Mouse (Mus musculus): ENCODE measurements at regions not wholly inside any gene's neighbourhood (a gene's known extent, or its start where the extent isn't known, plus 50 kb on each side); places are given as distances from the start of the nearest gene placed in this dataset.

GRCm38 (mm10) chr13:57236211-57236610, 340.4 kb upstream of the Trpc7 start:
- Histone ChIP-seq H3K27me3 (replicated peaks; ENCODE audit: control insufficient read depth, insufficient read depth, low read length) (no peaks in the 10 kb centered on the region), H3K9me3 (ENCODE audit: control insufficient read depth, low read length) (no peaks in the 10 kb centered on the region), H3K4me3 (replicated peaks; ENCODE audit: low read length) (no peak overlapping the region), H3K4me2 (ENCODE audit: low read length) (no peak overlapping the region), H3K36me3 (ENCODE audit: control insufficient read depth, insufficient read depth) (no peaks in the 10 kb centered on the region), H3K27ac (ENCODE audit: low read length) (no peak overlapping the region), H3K9ac (replicated peaks; ENCODE audit: low read depth, low read length) (no peak overlapping the region), H3K4me1 (replicated peaks; ENCODE audit: control insufficient read depth, insufficient read depth, low read length) (peaks cover 8% of the 10 kb centered on the region)
- 79% methylated on average over 5 of the region's 5 CpGs for WGBS
- no peak for ATAC-seq

GRCm38 (mm10) chr13:57232906-57233305, 337.1 kb upstream of the Trpc7 start:
- Histone ChIP-seq H3K9ac (replicated peaks; ENCODE audit: low read depth, low read length) (no peak overlapping the region), H3K4me2 (ENCODE audit: low read length) (no peak overlapping the region), H3K36me3 (ENCODE audit: control insufficient read depth, insufficient read depth) (no peaks in the 10 kb centered on the region), H3K27ac (ENCODE audit: low read length) (no peak overlapping the region), H3K9me3 (ENCODE audit: control insufficient read depth, low read length) (no peaks in the 10 kb centered on the region), H3K4me3 (replicated peaks; ENCODE audit: low read length) (no peak overlapping the region), H3K27me3 (replicated peaks; ENCODE audit: control insufficient read depth, insufficient read depth, low read length) (no peaks in the 10 kb centered on the region), H3K4me1 (replicated peaks; ENCODE audit: control insufficient read depth, insufficient read depth, low read length) (peaks cover 8% of the 10 kb centered on the region)
- WGBS, result 86% methylated on average over 5 of the region's 5 CpGs
- no peak for ATAC-seq

GRCm38 (mm10) chr13:57231666-57232065, 335.9 kb upstream of the Trpc7 start:
- Histone ChIP-seq H3K4me3 (replicated peaks; ENCODE audit: low read length) (no peak overlapping the region), H3K9me3 (ENCODE audit: control insufficient read depth, low read length) (no peaks in the 10 kb centered on the region), H3K4me2 (ENCODE audit: low read length) (no peak overlapping the region), H3K4me1 (replicated peaks; ENCODE audit: control insufficient read depth, insufficient read depth, low read length) (peaks cover 4% of the 10 kb centered on the region), H3K36me3 (ENCODE audit: control insufficient read depth, insufficient read depth) (no peaks in the 10 kb centered on the region), H3K27me3 (replicated peaks; ENCODE audit: control insufficient read depth, insufficient read depth, low read length) (no peaks in the 10 kb centered on the region), H3K9ac (replicated peaks; ENCODE audit: low read depth, low read length) (no peak overlapping the region), H3K27ac (ENCODE audit: low read length) (no peak overlapping the region)
- 62% methylated on average over 3 of the region's 3 CpGs for whole genome bisulfite sequencing
- ATAC-seq, result no peak

- Histone ChIP-seq H3K4me3 (replicated peaks; ENCODE audit: low read length) (no peak overlapping the region), H3K9ac (replicated peaks; ENCODE audit: low read depth, low read length) (no peak overlapping the region), H3K27me3 (replicated peaks; ENCODE audit: control insufficient read depth, insufficient read depth, low read length) (no peaks in the 10 kb centered on the region), H3K9me3 (ENCODE audit: control insufficient read depth, low read length) (no peaks in the 10 kb centered on the region), H3K27ac (ENCODE audit: low read length) (no peak overlapping the region), H3K4me2 (ENCODE audit: low read length) (no peak overlapping the region), H3K36me3 (ENCODE audit: control insufficient read depth, insufficient read depth) (no peaks in the 10 kb centered on the region), H3K4me1 (replicated peaks; ENCODE audit: control insufficient read depth, insufficient read depth, low read length) (no peaks in the 10 kb centered on the region)
- no peak for ATAC-seq
- WGBS, result 56% methylated on average over 4 of the region's 4 CpGs
These were observed 334.5 kb upstream of the Trpc7 start for GRCm38 (mm10) chr13:57230253-57230652.

DNA sequence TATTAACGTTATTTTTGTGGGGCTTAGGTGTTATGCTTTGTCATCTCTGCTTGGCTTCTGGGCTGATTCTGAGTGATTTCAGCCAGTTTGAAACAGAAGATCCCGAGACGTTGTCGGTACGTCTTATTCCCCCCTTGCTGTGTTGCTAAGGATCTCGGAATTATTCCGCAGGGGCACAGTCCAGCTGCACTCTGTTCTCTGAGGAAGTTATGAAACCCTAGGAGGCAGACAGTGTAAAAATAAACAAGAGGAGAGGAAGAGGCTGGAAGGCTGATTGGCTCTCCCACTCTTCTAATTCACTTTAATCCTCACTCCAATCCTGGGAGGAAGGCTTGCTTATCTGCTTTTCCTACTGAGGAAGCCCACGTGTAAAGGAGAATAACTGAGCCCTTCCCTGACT, 325.3 kb upstream of the Trpc7 start:
- WGBS, result 72% methylated on average over 8 of the region's 8 CpGs
- Histone ChIP-seq H3K9me3 (ENCODE audit: control insufficient read depth, low read length) (no peaks in the 10 kb centered on the region), H3K4me1 (replicated peaks; ENCODE audit: control insufficient read depth, insufficient read depth, low read length) (peaks cover 5% of the 10 kb centered on the region; the same call in 1 of the 2 replicates), H3K4me3 (replicated peaks; ENCODE audit: low read length) (no peak overlapping the region), H3K9ac (replicated peaks; ENCODE audit: low read depth, low read length) (no peak overlapping the region), H3K36me3 (ENCODE audit: control insufficient read depth, insufficient read depth) (no peaks in the 10 kb centered on the region), H3K27me3 (replicated peaks; ENCODE audit: control insufficient read depth, insufficient read depth, low read length) (no peaks in the 10 kb centered on the region), H3K4me2 (ENCODE audit: low read length) (no peak overlapping the region), H3K27ac (ENCODE audit: low read length) (no peak overlapping the region)
- ATAC-seq, result no peak

- Histone ChIP-seq H3K4me3 (replicated peaks; ENCODE audit: low read length) (no peak overlapping the region), H3K4me1 (replicated peaks; ENCODE audit: control insufficient read depth, insufficient read depth, low read length) (peaks cover 5% of the 10 kb centered on the region; the same call in 1 of the 2 replicates), H3K4me2 (ENCODE audit: low read length) (no peak overlapping the region), H3K27me3 (replicated peaks; ENCODE audit: control insufficient read depth, insufficient read depth, low read length) (no peaks in the 10 kb centered on the region), H3K9me3 (ENCODE audit: control insufficient read depth, low read length) (no peaks in the 10 kb centered on the region), H3K36me3 (ENCODE audit: control insufficient read depth, insufficient read depth) (no peaks in the 10 kb centered on the region), H3K27ac (ENCODE audit: low read length) (no peak overlapping the region), H3K9ac (replicated peaks; ENCODE audit: low read depth, low read length) (no peak overlapping the region)
- 12% methylated on average over 7 of the region's 7 CpGs for WGBS
- no peak for ATAC-seq
These were observed 320.4 kb upstream of the Trpc7 start for GRCm38 (mm10) chr13:57216161-57216560.

GRCm38 (mm10) chr13:57212251-57212650, 316.5 kb upstream of the Trpc7 start:
- H3K4me2 ChIP-seq (ENCODE audit: low read length), result no peak overlapping the region
- H3K36me3 ChIP-seq (ENCODE audit: control insufficient read depth, insufficient read depth), result no peaks in the 10 kb centered on the region
- no peak overlapping the region for H3K27ac ChIP-seq (ENCODE audit: low read length)
- 71% methylated on average over 1 of the region's 1 CpGs for WGBS
- no peaks in the 10 kb centered on the region for H3K27me3 ChIP-seq (replicated peaks; ENCODE audit: control insufficient read depth, insufficient read depth, low read length)
- no peak for ATAC-seq
- no peak overlapping the region for H3K9ac ChIP-seq (replicated peaks; ENCODE audit: low read depth, low read length)
- no peaks in the 10 kb centered on the region for H3K9me3 ChIP-seq (ENCODE audit: control insufficient read depth, low read length)
- H3K4me3 ChIP-seq (replicated peaks; ENCODE audit: low read length), result no peak overlapping the region
- H3K4me1 ChIP-seq (replicated peaks; ENCODE audit: control insufficient read depth, insufficient read depth, low read length), result peaks cover 5% of the 10 kb centered on the region; the same call in 1 of the 2 replicates

DNA sequence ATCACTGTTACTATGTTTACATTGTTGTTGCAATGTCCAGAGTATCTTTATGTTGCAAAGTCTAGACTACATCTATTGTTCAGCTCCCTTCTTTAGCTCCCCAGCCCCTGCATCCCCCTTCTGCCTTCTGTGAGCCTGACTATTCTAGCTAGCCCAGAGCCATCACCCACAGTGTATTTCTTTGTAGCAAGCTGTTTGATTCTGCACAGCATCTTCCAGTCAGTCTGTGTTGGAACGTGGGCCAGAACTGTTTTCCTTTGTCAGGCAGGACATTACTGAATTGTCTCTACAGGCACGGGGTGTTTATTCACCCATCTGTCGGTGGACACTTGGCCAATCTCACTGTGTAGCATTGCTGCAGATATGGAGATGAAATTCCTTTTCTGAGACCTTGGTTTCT, 295.4 kb upstream of the Trpc7 start:
- 57% methylated on average over 3 of the region's 3 CpGs for WGBS
- Histone ChIP-seq H3K9me3 (ENCODE audit: control insufficient read depth, low read length) (no peaks in the 10 kb centered on the region), H3K4me2 (ENCODE audit: low read length) (no peak overlapping the region), H3K9ac (replicated peaks; ENCODE audit: low read depth, low read length) (no peak overlapping the region), H3K27ac (ENCODE audit: low read length) (no peak overlapping the region), H3K4me3 (replicated peaks; ENCODE audit: low read length) (no peak overlapping the region), H3K36me3 (ENCODE audit: control insufficient read depth, insufficient read depth) (no peaks in the 10 kb centered on the region), H3K4me1 (replicated peaks; ENCODE audit: control insufficient read depth, insufficient read depth, low read length) (no peaks in the 10 kb centered on the region), H3K27me3 (replicated peaks; ENCODE audit: control insufficient read depth, insufficient read depth, low read length) (no peaks in the 10 kb centered on the region)
- no peak for ATAC-seq

- Histone ChIP-seq H3K4me2 (ENCODE audit: low read length) (no peak overlapping the region), H3K27me3 (replicated peaks; ENCODE audit: control insufficient read depth, insufficient read depth, low read length) (no peaks in the 10 kb centered on the region), H3K9ac (replicated peaks; ENCODE audit: low read depth, low read length) (no peak overlapping the region), H3K4me3 (replicated peaks; ENCODE audit: low read length) (no peak overlapping the region), H3K4me1 (replicated peaks; ENCODE audit: control insufficient read depth, insufficient read depth, low read length) (no peaks in the 10 kb centered on the region), H3K9me3 (ENCODE audit: control insufficient read depth, low read length) (no peaks in the 10 kb centered on the region), H3K27ac (ENCODE audit: low read length) (no peak overlapping the region), H3K36me3 (ENCODE audit: control insufficient read depth, insufficient read depth) (no peaks in the 10 kb centered on the region)
- ATAC-seq, result no peak
- WGBS, result 19% methylated on average over 3 of the region's 3 CpGs
These were observed 293.5 kb upstream of the Trpc7 start for GRCm38 (mm10) chr13:57189246-57189645.

DNA sequence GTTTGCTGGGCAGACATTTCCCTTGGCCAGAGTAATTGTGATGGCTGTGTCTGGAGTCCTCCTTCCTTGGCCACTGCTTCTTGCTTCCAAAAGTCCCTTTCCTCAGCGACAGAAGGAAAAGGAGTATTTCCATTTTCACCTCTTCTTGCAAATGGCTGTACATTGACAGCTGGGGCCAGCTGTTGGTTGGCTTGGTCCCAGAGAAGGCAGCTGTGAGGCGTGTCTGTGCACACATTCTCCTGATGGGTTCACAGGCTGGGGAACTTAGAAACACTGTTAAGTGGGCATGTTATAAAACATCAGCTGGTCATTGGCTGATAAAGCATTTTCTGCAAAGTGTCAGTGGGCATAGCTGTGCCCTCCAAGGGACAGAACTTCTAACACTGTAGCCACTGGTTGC, 290.4 kb upstream of the Trpc7 start:
- H3K9ac ChIP-seq (replicated peaks; ENCODE audit: low read depth, low read length), result no peak overlapping the region
- H3K36me3 ChIP-seq (ENCODE audit: control insufficient read depth, insufficient read depth), result no peaks in the 10 kb centered on the region
- no peaks in the 10 kb centered on the region for H3K27me3 ChIP-seq (replicated peaks; ENCODE audit: control insufficient read depth, insufficient read depth, low read length)
- no peak overlapping the region for H3K27ac ChIP-seq (ENCODE audit: low read length)
- H3K4me3 ChIP-seq (replicated peaks; ENCODE audit: low read length), result no peak overlapping the region
- no peaks in the 10 kb centered on the region for H3K9me3 ChIP-seq (ENCODE audit: control insufficient read depth, low read length)
- H3K4me1 ChIP-seq (replicated peaks; ENCODE audit: control insufficient read depth, insufficient read depth, low read length), result no peaks in the 10 kb centered on the region
- no peak for ATAC-seq
- no peak overlapping the region for H3K4me2 ChIP-seq (ENCODE audit: low read length)
- WGBS, result 82% methylated on average over 2 of the region's 2 CpGs
